Mouse (Mus musculus) c-Kit-positive CD71-positive TER-119-negative erythroid progenitor cells, embryonic 14.5 days (primary cell): Measurements from ENCODE around the gene Rabep2.

Source experiments
- DNase-seq: peaks from one replicate; pipeline ENCODE4 v3.0.0-alpha.2; 2013; ENCODE audit warnings: low read depth

The Rabep2 gene

GRCm38 (mm10) chr7:126496475-126496874, 67.9 kb downstream of the Rabep2 start:
- no peak for DNase-seq

GRCm38 (mm10) chr7:126497966-126498365, 69.4 kb downstream of the Rabep2 start:
- no peak for DNase-seq
